Mouse (Mus musculus): ENCODE data around the gene Cdh7. TPM values are rescaled to one million over a fixed set of nuclear protein-coding genes. Genes with fewer than 3 reads are reported as not detected.

Cdh7 gene
- total and polyA plus RNA-seq, 3 experiments = not detected

- no peak for DNase-seq
- no peak overlapping the region for H3K27ac ChIP-seq
- H3K27me3 ChIP-seq (ENCODE audit: control insufficient read depth, insufficient read depth, low read length) = no peaks in the 10 kb centered on the region
- intact Hi-C loops (cut with DNase I) = no loop called here
- H3K79me2 ChIP-seq (replicated peaks; ENCODE audit: control insufficient read depth, insufficient read depth, low read length) = no peaks in the 10 kb centered on the region
- no peak overlapping the region for H3K9ac ChIP-seq (ENCODE audit: low read depth, low read length)
- no peaks in the 10 kb centered on the region for H3K4me1 ChIP-seq (ENCODE audit: control insufficient read depth, insufficient read depth, low read length)
- H3K4me3 ChIP-seq = no peak overlapping the region
- TF ChIP-seq POLR2A (IDR thresholded peaks at IDR 0.05; ENCODE audit: insufficient read depth, low read depth, low read length) (no peak), EP300 (IDR thresholded peaks at IDR 0.05; ENCODE audit: insufficient read depth, low read depth, low read length) (no peak), CTCF (IDR thresholded peaks at IDR 0.05) (no peak)
- WGBS = 2% methylated on average over 38 of the region's 38 CpGs
- H3K36me3 ChIP-seq (ENCODE audit: control insufficient read depth, insufficient read depth, low read length) = no peaks in the 10 kb centered on the region
Measured at GRCm38 (mm10) chr1:109982809-109983536, 742 bp downstream of the Cdh7 start.

GRCm38 (mm10) chr1:109983537-109983912 lies 1.3 kb downstream of the Cdh7 start:
- Histone ChIP-seq H3K79me2 (replicated peaks; ENCODE audit: control insufficient read depth, insufficient read depth, low read length) (no peaks in the 10 kb centered on the region), H3K27me3 (ENCODE audit: control insufficient read depth, insufficient read depth, low read length) (no peaks in the 10 kb centered on the region), H3K4me3 (no peak overlapping the region), H3K9ac (ENCODE audit: low read depth, low read length) (no peak overlapping the region), H3K4me1 (ENCODE audit: control insufficient read depth, insufficient read depth, low read length) (no peaks in the 10 kb centered on the region), H3K36me3 (ENCODE audit: control insufficient read depth, insufficient read depth, low read length) (no peaks in the 10 kb centered on the region), H3K27ac (no peak overlapping the region)
- DNase-seq = no peak
- intact Hi-C loops (cut with DNase I) = no loop called here
- WGBS = 25% methylated on average over 6 of the region's 6 CpGs
- TF ChIP-seq CTCF (IDR thresholded peaks at IDR 0.05) (no peak), EP300 (IDR thresholded peaks at IDR 0.05; ENCODE audit: insufficient read depth, low read depth, low read length) (no peak), POLR2A (IDR thresholded peaks at IDR 0.05; ENCODE audit: insufficient read depth, low read depth, low read length) (no peak)

- TF ChIP-seq CTCF (IDR thresholded peaks at IDR 0.05) (no peak), EP300 (IDR thresholded peaks at IDR 0.05; ENCODE audit: insufficient read depth, low read depth, low read length) (no peak), POLR2A (IDR thresholded peaks at IDR 0.05; ENCODE audit: insufficient read depth, low read depth, low read length) (no peak)
- Histone ChIP-seq H3K4me1 (ENCODE audit: control insufficient read depth, insufficient read depth, low read length) (no peaks in the 10 kb centered on the region), H3K4me3 (no peak overlapping the region), H3K36me3 (ENCODE audit: control insufficient read depth, insufficient read depth, low read length) (no peaks in the 10 kb centered on the region), H3K79me2 (replicated peaks; ENCODE audit: control insufficient read depth, insufficient read depth, low read length) (no peaks in the 10 kb centered on the region), H3K27ac (no peak overlapping the region), H3K9ac (ENCODE audit: low read depth, low read length) (no peak overlapping the region), H3K27me3 (ENCODE audit: control insufficient read depth, insufficient read depth, low read length) (no peaks in the 10 kb centered on the region)
- intact Hi-C loops (cut with DNase I) = no loop called here
- 61% methylated on average over 3 of the region's 3 CpGs for WGBS
- no peak for DNase-seq
Measured at GRCm38 (mm10) chr1:109984776-109985175, 2.5 kb downstream of the Cdh7 start.

- no peaks in the 10 kb centered on the region for H3K27me3 ChIP-seq (ENCODE audit: control insufficient read depth, insufficient read depth, low read length)
- intact Hi-C loops (cut with DNase I) = no loop called here
- no peak overlapping the region for H3K4me3 ChIP-seq
- no peak for TF ChIP-seq CTCF (IDR thresholded peaks at IDR 0.05)
- 2% methylated on average over 1 of the region's 1 CpGs for WGBS
- no peaks in the 10 kb centered on the region for H3K79me2 ChIP-seq (replicated peaks; ENCODE audit: control insufficient read depth, insufficient read depth, low read length)
- H3K4me1 ChIP-seq (ENCODE audit: control insufficient read depth, insufficient read depth, low read length) = no peaks in the 10 kb centered on the region
- H3K9ac ChIP-seq (ENCODE audit: low read depth, low read length) = no peak overlapping the region
- DNase-seq = no peak
- no peaks in the 10 kb centered on the region for H3K36me3 ChIP-seq (ENCODE audit: control insufficient read depth, insufficient read depth, low read length)
- H3K27ac ChIP-seq = no peak overlapping the region
Measured at GRCm38 (mm10) chr1:109985468-109985867, 3.2 kb downstream of the Cdh7 start.

GRCm38 (mm10) chr1:109989541-109989940 lies 7.3 kb downstream of the Cdh7 start:
- Histone ChIP-seq H3K27me3 (ENCODE audit: control insufficient read depth, insufficient read depth, low read length) (no peaks in the 10 kb centered on the region), H3K79me2 (replicated peaks; ENCODE audit: control insufficient read depth, insufficient read depth, low read length) (no peaks in the 10 kb centered on the region), H3K9ac (ENCODE audit: low read depth, low read length) (no peak overlapping the region), H3K4me1 (ENCODE audit: control insufficient read depth, insufficient read depth, low read length) (no peaks in the 10 kb centered on the region), H3K36me3 (ENCODE audit: control insufficient read depth, insufficient read depth, low read length) (no peaks in the 10 kb centered on the region), H3K4me3 (no peak overlapping the region), H3K27ac (no peak overlapping the region)
- DNase-seq = no peak
- intact Hi-C loops (cut with DNase I) = no loop called here
- no peak for TF ChIP-seq POLR2A (IDR thresholded peaks at IDR 0.05; ENCODE audit: insufficient read depth, low read depth, low read length)
- TF ChIP-seq CTCF (IDR thresholded peaks at IDR 0.05) = no peak
- no peak for TF ChIP-seq EP300 (IDR thresholded peaks at IDR 0.05; ENCODE audit: insufficient read depth, low read depth, low read length)
- 22% methylated on average over 2 of the region's 2 CpGs for WGBS

- no peak for DNase-seq
- 59% methylated on average over 5 of the region's 5 CpGs for WGBS
- intact Hi-C loops (cut with DNase I) = no loop called here
Measured at GRCm38 (mm10) chr1:109993906-109994305, 11.7 kb downstream of the Cdh7 start.

More at GRCm38 (mm10) chr1:109993906-109994305, 11.7 kb downstream of the Cdh7 start:
- Histone ChIP-seq H3K27ac (no peak overlapping the region), H3K79me2 (replicated peaks; ENCODE audit: control insufficient read depth, insufficient read depth, low read length) (no peaks in the 10 kb centered on the region), H3K4me1 (ENCODE audit: control insufficient read depth, insufficient read depth, low read length) (no peaks in the 10 kb centered on the region), H3K9ac (ENCODE audit: low read depth, low read length) (no peak overlapping the region), H3K27me3 (ENCODE audit: control insufficient read depth, insufficient read depth, low read length) (no peaks in the 10 kb centered on the region), H3K4me3 (no peak overlapping the region), H3K36me3 (ENCODE audit: control insufficient read depth, insufficient read depth, low read length) (no peaks in the 10 kb centered on the region)
- no peak for TF ChIP-seq EP300 (IDR thresholded peaks at IDR 0.05; ENCODE audit: insufficient read depth, low read depth, low read length)
- TF ChIP-seq CTCF (IDR thresholded peaks at IDR 0.05) = no peak
- no peak for TF ChIP-seq POLR2A (IDR thresholded peaks at IDR 0.05; ENCODE audit: insufficient read depth, low read depth, low read length)

All from heart, adult 2 months (tissue).